Mouse (Mus musculus) thymus, adult 2 months (tissue): ENCODE data around the gene Tshz2.

Experiments
- CTCF ChIP-seq: fragments of 200-500 bp; IDR thresholded peaks from 2 replicates; pipeline ENCODE4 v1.5.1; 2012; ENCODE audit warnings: mild to moderate bottlenecking, control low read depth, low read length, moderate library complexity, borderline replicate concordance; ENCODE audit not compliant: control insufficient read depth, poor library complexity, insufficient read depth; ENCODE audit errors: extremely low read depth
- POLR2A ChIP-seq: fragments of 200-500 bp; IDR thresholded peaks from 2 replicates; pipeline ENCODE4 v1.6.1; 2012; ENCODE audit warnings: mild to moderate bottlenecking, low read length, control low read depth, moderate library complexity; ENCODE audit not compliant: control insufficient read depth, poor library complexity, insufficient read depth; ENCODE audit errors: extremely low read depth

DNA sequence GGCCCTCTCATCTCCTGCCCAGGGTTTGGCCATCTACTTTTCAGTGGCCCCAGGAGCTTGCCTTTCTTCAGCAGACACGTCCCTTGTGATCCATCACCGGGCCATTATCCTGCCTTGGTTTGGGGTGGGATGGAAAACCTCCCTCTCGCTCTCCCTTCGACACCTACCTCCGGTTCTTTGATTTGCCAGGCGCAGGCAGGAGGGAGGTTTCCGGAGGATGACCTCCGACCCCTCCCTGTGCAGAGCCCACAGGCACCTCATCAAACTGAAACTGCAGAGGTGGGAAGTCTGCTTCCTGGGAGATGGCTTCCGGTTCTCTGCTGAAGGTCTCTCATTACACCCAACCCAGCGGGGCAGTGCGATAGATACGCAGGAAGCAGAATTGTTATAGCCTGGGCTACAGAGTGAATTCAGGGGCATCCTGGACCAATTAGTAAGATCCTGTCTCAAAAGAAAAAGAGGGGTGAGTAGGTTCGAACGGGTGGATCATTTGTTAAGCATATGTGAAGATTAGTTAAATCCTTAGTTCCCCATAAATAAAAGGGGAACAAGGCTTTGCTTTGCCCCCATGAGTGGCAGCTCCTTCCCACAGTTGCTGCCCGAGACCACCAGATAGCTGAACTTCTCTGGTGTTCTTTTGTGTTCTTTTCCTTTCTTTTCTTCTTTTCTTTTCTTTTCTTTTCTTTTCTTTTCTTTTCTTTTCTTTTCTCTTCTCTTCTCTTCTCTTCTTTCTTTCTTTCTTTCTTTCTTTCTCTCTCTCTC is 70.1 kb downstream of the Tshz2 start:
- TF ChIP-seq CTCF (no peak), POLR2A (no peak)
